Mouse (Mus musculus) small intestine, adult 2 months (tissue): ENCODE measurements around the gene Ppm1h. TPM values are rescaled to one million over a fixed set of nuclear protein-coding genes. Genes with fewer than 3 reads are reported as not detected.

Experiments used
- H3K27ac ChIP-seq: fragments of 200-500 bp; 2 replicates; pipeline ENCODE4 v1.5.1; 2012; ENCODE audit warnings: low read depth, low read length, control low read depth, inconsistent platforms; ENCODE audit not compliant: insufficient read depth
- H3K27me3 ChIP-seq: fragments of 200-500 bp; 2 replicates; pipeline ENCODE4 v1.6.1; 2012; ENCODE audit warnings: mild to moderate bottlenecking, moderate library complexity, low read length, inconsistent platforms; ENCODE audit not compliant: control insufficient read depth, insufficient read depth
- H3K36me3 ChIP-seq: fragments of 200-500 bp; 2 replicates; pipeline ENCODE4 v1.6.1; 2012; ENCODE audit warnings: mild to moderate bottlenecking, low read length, control low read depth, inconsistent platforms; ENCODE audit not compliant: control insufficient read depth, insufficient read depth
- H3K4me1 ChIP-seq: fragments of 200-500 bp; 2 replicates; pipeline ENCODE4 v1.6.1; 2012; ENCODE audit warnings: low read length, inconsistent platforms, mixed read lengths; ENCODE audit not compliant: control insufficient read depth, insufficient read depth, insufficient read length
- H3K4me3 ChIP-seq: fragments of 200-500 bp; 2 replicates; pipeline ENCODE4 v1.5.1; 2012; ENCODE audit warnings: low read depth, mild to moderate bottlenecking, control low read depth, inconsistent platforms, low read length, moderate library complexity
- CTCF ChIP-seq: fragments of 200-500 bp; IDR thresholded peaks from 2 replicates; pipeline ENCODE4 v1.5.1; 2012; ENCODE audit warnings: low read depth, mild to moderate bottlenecking, control low read depth, inconsistent platforms, low read length, moderate library complexity, mixed read lengths; ENCODE audit not compliant: insufficient replicate concordance, insufficient read length; ENCODE audit errors: extremely low read depth
- POLR2A ChIP-seq: fragments of 200-500 bp; IDR thresholded peaks from 2 replicates; pipeline ENCODE4 v1.6.1; 2012; ENCODE audit warnings: low read depth, mild to moderate bottlenecking, control low read depth, inconsistent platforms, low read length, moderate library complexity
- WGBS: fragments of 180-500 bp; shearing (Covaris S2); methylation state at CpG from one replicate; pipeline ENCODE4 v1.1.7; 2018; 5-methylcytosine and 5-hydroxymethylcytosine counted together
- polyA plus RNA-seq: library from polyadenylated mRNA; depleted of rRNA; stranded (reverse); fragments of >200 nt; gene quantifications from 2 replicates; pipeline ENCODE4 v1.2.3, GENCODE M21; 2012

Gene Ppm1h
- polyA plus RNA-seq, 1 experiment = 14.7 TPM

- H3K36me3 ChIP-seq = peaks cover 11% of the 10 kb centered on the region
- peak overlapping the region; percentile 80 for H3K27ac ChIP-seq
Measured at GRCm38 (mm10) chr10:122800003-122800731, 121.6 kb downstream of the Ppm1h start.

GRCm38 (mm10) chr10:122800732-122801110 is 122.2 kb downstream of the Ppm1h start:
- no peak overlapping the region for H3K4me3 ChIP-seq
- peak overlapping the region; percentile 19; the same call in 1 of the 2 replicates for H3K27ac ChIP-seq

More at GRCm38 (mm10) chr10:122800003-122800731, 121.6 kb downstream of the Ppm1h start:
- Histone ChIP-seq H3K27me3 (no peaks in the 10 kb centered on the region), H3K4me1 (peaks cover 4% of the 10 kb centered on the region), H3K4me3 (no peak overlapping the region)
- TF ChIP-seq CTCF = no peak
- 75% methylated on average over 19 of the region's 19 CpGs for WGBS

GRCm38 (mm10) chr10:122802218-122802617 is 123.7 kb downstream of the Ppm1h start:
- H3K36me3 ChIP-seq = peaks cover 11% of the 10 kb centered on the region
- H3K27me3 ChIP-seq = no peaks in the 10 kb centered on the region
- TF ChIP-seq POLR2A (no peak), CTCF (no peak)
- no peak overlapping the region for H3K27ac ChIP-seq
- 65% methylated on average over 30 of the region's 30 CpGs for WGBS
- peaks cover 4% of the 10 kb centered on the region for H3K4me1 ChIP-seq
- H3K4me3 ChIP-seq = peak overlapping the region; percentile 9; the same call in 1 of the 2 replicates

More at GRCm38 (mm10) chr10:122800732-122801110, 122.2 kb downstream of the Ppm1h start:
- WGBS = 78% methylated on average over 4 of the region's 4 CpGs
- TF ChIP-seq CTCF (no peak), POLR2A (no peak)
- no peaks in the 10 kb centered on the region for H3K27me3 ChIP-seq
- H3K4me1 ChIP-seq = peaks cover 4% of the 10 kb centered on the region
- peaks cover 11% of the 10 kb centered on the region for H3K36me3 ChIP-seq

GRCm38 (mm10) chr10:122802901-122803300 is 124.3 kb downstream of the Ppm1h start:
- peaks cover 4% of the 10 kb centered on the region for H3K4me1 ChIP-seq
- H3K36me3 ChIP-seq = peaks cover 12% of the 10 kb centered on the region
- H3K4me3 ChIP-seq = no peak overlapping the region
- no peak overlapping the region for H3K27ac ChIP-seq
- H3K27me3 ChIP-seq = no peaks in the 10 kb centered on the region
- 67% methylated on average over 7 of the region's 7 CpGs for WGBS
- TF ChIP-seq POLR2A (no peak), CTCF (no peak)

- peaks cover 12% of the 10 kb centered on the region for H3K36me3 ChIP-seq
- WGBS = 3% methylated on average over 7 of the region's 7 CpGs
- peaks cover 4% of the 10 kb centered on the region for H3K4me1 ChIP-seq
- no peak overlapping the region for H3K27ac ChIP-seq
- no peak overlapping the region for H3K4me3 ChIP-seq
- TF ChIP-seq CTCF = peak; percentile 77; the same call in 1 of the 2 replicates
- no peak for TF ChIP-seq POLR2A
- H3K27me3 ChIP-seq = no peaks in the 10 kb centered on the region
Measured at GRCm38 (mm10) chr10:122803906-122804305, 125.3 kb downstream of the Ppm1h start.

- peaks cover 12% of the 10 kb centered on the region for H3K36me3 ChIP-seq
- H3K27me3 ChIP-seq = no peaks in the 10 kb centered on the region
- TF ChIP-seq POLR2A = no peak
- no peak for TF ChIP-seq CTCF
- H3K27ac ChIP-seq = no peak overlapping the region
- no peak overlapping the region for H3K4me3 ChIP-seq
- WGBS = 62% methylated on average over 2 of the region's 2 CpGs
- peaks cover 4% of the 10 kb centered on the region; the same call in 1 of the 2 replicates for H3K4me1 ChIP-seq
Measured at GRCm38 (mm10) chr10:122805866-122806265, 127.3 kb downstream of the Ppm1h start.

- Histone ChIP-seq H3K4me1 (peaks cover 1% of the 10 kb centered on the region; the same call in 1 of the 2 replicates), H3K27ac (no peak overlapping the region), H3K36me3 (peaks cover 15% of the 10 kb centered on the region), H3K27me3 (no peaks in the 10 kb centered on the region), H3K4me3 (no peak overlapping the region)
- WGBS = 39% methylated on average over 9 of the region's 9 CpGs
- TF ChIP-seq CTCF (no peak), POLR2A (no peak)
Measured at GRCm38 (mm10) chr10:122807127-122808105, 128.9 kb downstream of the Ppm1h start.
